Mouse (Mus musculus) myocyte (in vitro differentiated cells): ENCODE results near the gene Cutc. TPM values are rescaled to one million over a fixed set of nuclear protein-coding genes. Genes with fewer than 3 reads are reported as not detected.

Experiments used
- H3K27me3 ChIP-seq: one replicate; pipeline ENCODE4 v1.6.1; 2011; ENCODE audit not compliant: control insufficient read depth, insufficient read depth, insufficient read length
- H3K36me3 ChIP-seq: one replicate; pipeline ENCODE4 v1.6.1; 2011; ENCODE audit not compliant: control insufficient read depth, insufficient read depth
- H3K4me2 ChIP-seq: one replicate; pipeline ENCODE4 v1.6.1; 2011; ENCODE audit warnings: low read depth, control low read depth
- H3K4me3 ChIP-seq: one replicate; pipeline ENCODE4 v1.5.1; 2011; ENCODE audit warnings: mild to moderate bottlenecking, control low read depth, moderate library complexity
- H3K79me2 ChIP-seq: one replicate; pipeline ENCODE4 v1.6.1; 2011; ENCODE audit not compliant: control insufficient read depth, insufficient read depth
- H3ac ChIP-seq: one replicate; pipeline ENCODE4 v1.6.1; 2011; ENCODE audit not compliant: control insufficient read depth, insufficient read length
- CEBPB ChIP-seq: IDR thresholded peaks from 2 replicates; pipeline ENCODE4 v1.6.1; 2011; ENCODE audit warnings: mild to moderate bottlenecking, moderate library complexity; ENCODE audit not compliant: poor library complexity, insufficient read depth, severe bottlenecking
- E2F4 ChIP-seq: IDR thresholded peaks from one replicate; pipeline ENCODE4 v1.6.1; 2011; ENCODE audit warnings: mild to moderate bottlenecking, control low read depth, moderate library complexity; ENCODE audit not compliant: insufficient read depth
- MAX ChIP-seq: IDR thresholded peaks from one replicate; pipeline ENCODE4 v1.6.1; 2011; ENCODE audit warnings: low read depth, mild to moderate bottlenecking, control low read depth
- MYOD1 ChIP-seq, 3 experiments: IDR thresholded peaks; one replicate each; pipeline ENCODE4 v1.6.1; 2011; ENCODE audit warnings: control low read depth in 2 of 3, low read depth in 2 of 3, mild to moderate bottlenecking in 2 of 3, moderate library complexity in 1 of 3; ENCODE audit not compliant: insufficient read length in 2 of 3, control insufficient read depth in 1 of 3
- MYOG ChIP-seq, 3 experiments: IDR thresholded peaks; one replicate each; pipeline ENCODE4 v1.6.1; 2011; ENCODE audit warnings: control low read depth in 2 of 3, low read depth in 2 of 3, mild to moderate bottlenecking in 2 of 3; ENCODE audit not compliant: insufficient read length in 2 of 3, control insufficient read depth in 1 of 3, insufficient read depth in 1 of 3
- POLR2A ChIP-seq: IDR thresholded peaks from one replicate; pipeline ENCODE4 v1.6.1; 2011; ENCODE audit warnings: low read depth, mild to moderate bottlenecking, control low read depth, moderate library complexity; ENCODE audit not compliant: insufficient read length
- POLR2AphosphoS2 ChIP-seq: IDR thresholded peaks from one replicate; pipeline ENCODE4 v1.6.1; 2011; ENCODE audit warnings: low read depth, control low read depth; ENCODE audit not compliant: insufficient read length
- REST ChIP-seq: IDR thresholded peaks from one replicate; pipeline ENCODE4 v1.6.1; 2011; ENCODE audit warnings: mild to moderate bottlenecking, control low read depth, moderate library complexity; ENCODE audit not compliant: insufficient read depth, insufficient read length
- SRF ChIP-seq: IDR thresholded peaks from one replicate; pipeline ENCODE4 v1.6.1; 2011; ENCODE audit warnings: low read depth; ENCODE audit not compliant: control insufficient read depth, insufficient read length
- TCF12 ChIP-seq: IDR thresholded peaks from one replicate; pipeline ENCODE4 v1.6.1; 2011; ENCODE audit warnings: mild to moderate bottlenecking, control low read depth; ENCODE audit not compliant: poor library complexity, insufficient read depth, severe bottlenecking
- TCF3 ChIP-seq: IDR thresholded peaks from one replicate; pipeline ENCODE4 v1.6.1; 2011; ENCODE audit warnings: low read depth, control low read depth; ENCODE audit not compliant: insufficient read length
- USF1 ChIP-seq: IDR thresholded peaks from one replicate; pipeline ENCODE4 v1.6.1; 2011; ENCODE audit warnings: low read depth, mild to moderate bottlenecking, control low read depth, moderate library complexity
- polyA plus RNA-seq: library from polyadenylated mRNA; unstranded; fragments of >200 nt; fragmentation: generic; extraction: Trizol; gene quantifications from one replicate; pipeline ENCODE4 v1.2.1, GENCODE M21; 2012; ENCODE audit warnings: missing spikeins

The Cutc gene
- polyA plus RNA-seq, 1 experiment, result 5.1 TPM

GRCm38 (mm10) chr19:43815661-43816414, 63.0 kb downstream of the Cutc start:
- Histone ChIP-seq H3K4me3 (no peak overlapping the region), H3K36me3 (no peaks in the 10 kb centered on the region), H3K27me3 (peaks cover 49% of the 10 kb centered on the region), H3K79me2 (no peaks in the 10 kb centered on the region), H3ac (no peak overlapping the region), H3K4me2 (no peak overlapping the region)
- TF ChIP-seq TCF12, result no peak
- no peak for TF ChIP-seq CEBPB
- TF ChIP-seq REST, result no peak
- no peak for TF ChIP-seq MYOD1 (IDR thresholded peaks at IDR 0.05; ENCODE audit: control insufficient read depth in 1 of 3, insufficient read length in 2 of 3, low read depth in 2 of 3)
- no peak for TF ChIP-seq E2F4
- no peak for TF ChIP-seq MYOG (IDR thresholded peaks at IDR 0.05; ENCODE audit: control insufficient read depth in 1 of 3, insufficient read depth in 1 of 3, insufficient read length in 2 of 3, low read depth in 2 of 3)
- no peak for TF ChIP-seq POLR2A
- TF ChIP-seq TCF3, result no peak
- no peak for TF ChIP-seq POLR2AphosphoS2
- TF ChIP-seq MAX, result no peak
- no peak for TF ChIP-seq USF1
- no peak for TF ChIP-seq SRF

Other genes starting within 250 kb of the Cutc start
- gene Got1, start 228.4 kb upstream of the Cutc start, polyA plus RNA-seq, result 196 TPM
- not detected for gene Nkx2-3, start 140.7 kb upstream of the Cutc start, polyA plus RNA-seq
- 25.5 TPM for gene Slc25a28, start 78.1 kb upstream of the Cutc start, polyA plus RNA-seq
- gene Entpd7, start 63.3 kb upstream of the Cutc start, polyA plus RNA-seq, result 2.2 TPM
- gene Cox15, start within 50 bp of the Cutc start, polyA plus RNA-seq, result 11.5 TPM
- not detected for gene Abcc2, start 29.2 kb downstream of the Cutc start, polyA plus RNA-seq
- gene Dnmbp, start 187.2 kb downstream of the Cutc start, polyA plus RNA-seq, result 7.8 TPM
- gene Cpn1, start 233.6 kb downstream of the Cutc start, polyA plus RNA-seq, result not detected